Mouse (Mus musculus): Measurements from ENCODE around the gene Traf4. TPM values are rescaled to one million over a fixed set of nuclear protein-coding genes. Genes with fewer than 3 reads are reported as not detected.

The Traf4 gene
- polyA plus RNA-seq, 1 experiment, result 99.8 TPM

DNA sequence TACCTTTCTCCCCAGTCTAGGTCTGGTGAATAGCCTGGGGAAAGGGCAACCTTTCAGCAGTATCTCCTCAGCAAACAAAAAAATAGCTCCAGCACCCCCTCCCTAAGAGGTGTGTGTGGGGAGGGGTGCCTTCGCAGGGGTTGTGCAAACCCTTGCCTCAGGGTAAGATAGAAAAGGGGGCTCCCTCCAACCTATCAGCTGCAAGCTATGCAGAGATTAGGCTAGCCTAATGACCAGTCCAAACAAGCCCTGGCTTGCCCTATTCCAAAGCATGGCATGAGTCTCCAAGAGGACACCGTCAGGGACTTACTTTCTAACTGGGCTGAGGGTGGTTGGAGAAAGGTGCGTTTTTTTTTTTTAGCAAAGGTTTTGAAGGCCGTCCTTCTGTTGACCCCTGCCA lies 772 bp upstream of the Traf4 start:
- Histone ChIP-seq H3K79me2 (ENCODE audit: control insufficient read depth, insufficient read depth) (peaks cover 42% of the 10 kb centered on the region), H3K36me3 (ENCODE audit: control insufficient read depth, insufficient read depth) (peaks cover 21% of the 10 kb centered on the region), H3ac (ENCODE audit: control insufficient read depth, insufficient read length, low read depth) (peak overlapping the region; percentile 73), H3K27me3 (ENCODE audit: control insufficient read depth, insufficient read depth, insufficient read length) (no peaks in the 10 kb centered on the region), H3K79me3 (ENCODE audit: low read depth) (peaks cover 38% of the 10 kb centered on the region), H3K4me3 (ENCODE audit: insufficient read depth, poor library complexity, severe bottlenecking) (peak overlapping the region; percentile 94)
- TF ChIP-seq MAX (IDR thresholded peaks at IDR 0.05), result no peak
- TF ChIP-seq USF1 (IDR thresholded peaks at IDR 0.05; ENCODE audit: low read depth), result no peak
- TF ChIP-seq MYOD1 (IDR thresholded peaks at IDR 0.05; ENCODE audit: control insufficient read depth, insufficient read length, low read depth), result no peak
- no peak for TF ChIP-seq CEBPB (IDR thresholded peaks at IDR 0.05; ENCODE audit: low read depth)
- no peak for TF ChIP-seq MYOG (IDR thresholded peaks at IDR 0.05; ENCODE audit: control insufficient read depth, extremely low read depth, insufficient read length)
- no peak for TF ChIP-seq FOSL1 (IDR thresholded peaks at IDR 0.05; ENCODE audit: insufficient read depth, low read length, poor library complexity, severe bottlenecking)
- no peak for TF ChIP-seq CTCF (IDR thresholded peaks at IDR 0.05; ENCODE audit: control insufficient read depth, insufficient read depth, insufficient read length)

DNA sequence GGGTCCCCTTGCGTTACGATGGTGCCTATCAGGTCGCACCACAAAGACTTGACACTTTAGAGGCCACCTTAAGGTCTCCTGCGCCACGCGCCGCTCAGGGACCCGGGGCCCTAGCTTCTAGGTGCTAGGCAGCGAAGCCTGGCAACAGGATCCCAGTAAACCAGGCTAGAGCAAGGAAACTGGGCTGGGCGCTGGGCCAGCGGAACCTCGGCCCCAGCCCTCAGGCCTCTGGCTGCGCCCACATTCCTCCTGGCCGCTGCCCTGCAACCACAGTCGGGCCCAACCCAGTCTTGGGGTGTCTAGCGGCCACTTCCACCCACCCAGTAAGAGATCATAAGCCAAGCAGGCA lies 346 bp upstream of the Traf4 start:
- H3ac ChIP-seq (ENCODE audit: control insufficient read depth, insufficient read length, low read depth), result peak overlapping the region; percentile 73
- TF ChIP-seq FOSL1 (IDR thresholded peaks at IDR 0.05; ENCODE audit: insufficient read depth, low read length, poor library complexity, severe bottlenecking) (no peak), MAX (IDR thresholded peaks at IDR 0.05) (no peak), CEBPB (IDR thresholded peaks at IDR 0.05; ENCODE audit: low read depth) (no peak), MYOG (IDR thresholded peaks at IDR 0.05; ENCODE audit: control insufficient read depth, extremely low read depth, insufficient read length) (no peak), MYOD1 (IDR thresholded peaks at IDR 0.05; ENCODE audit: control insufficient read depth, insufficient read length, low read depth) (no peak), CTCF (IDR thresholded peaks at IDR 0.05; ENCODE audit: control insufficient read depth, insufficient read depth, insufficient read length) (no peak), USF1 (IDR thresholded peaks at IDR 0.05; ENCODE audit: low read depth) (no peak)
- H3K27me3 ChIP-seq (ENCODE audit: control insufficient read depth, insufficient read depth, insufficient read length), result no peaks in the 10 kb centered on the region
- peaks cover 38% of the 10 kb centered on the region for H3K79me3 ChIP-seq (ENCODE audit: low read depth)
- H3K36me3 ChIP-seq (ENCODE audit: control insufficient read depth, insufficient read depth), result peaks cover 25% of the 10 kb centered on the region
- H3K4me3 ChIP-seq (ENCODE audit: insufficient read depth, poor library complexity, severe bottlenecking), result peak overlapping the region; percentile 94
- peaks cover 46% of the 10 kb centered on the region for H3K79me2 ChIP-seq (ENCODE audit: control insufficient read depth, insufficient read depth)

DNA sequence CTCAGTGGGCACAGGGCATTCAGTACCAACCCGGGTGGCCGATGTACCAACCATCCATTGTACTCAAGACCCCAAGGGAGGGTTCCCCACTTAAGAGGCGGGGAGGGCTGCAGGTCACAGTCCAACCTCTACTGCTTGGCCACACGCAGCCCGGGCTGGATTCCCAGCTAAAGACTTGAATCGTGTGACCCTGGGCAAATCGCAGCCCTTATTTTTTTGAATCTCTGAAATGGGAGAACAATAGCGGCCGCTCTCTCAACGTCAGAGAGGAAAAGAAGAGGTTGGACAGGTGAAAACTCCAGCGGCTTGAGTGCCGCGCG lies 825 bp downstream of the Traf4 start:
- no peak for TF ChIP-seq FOSL1 (IDR thresholded peaks at IDR 0.05; ENCODE audit: insufficient read depth, low read length, poor library complexity, severe bottlenecking)
- TF ChIP-seq MAX (IDR thresholded peaks at IDR 0.05), result no peak
- TF ChIP-seq USF1 (IDR thresholded peaks at IDR 0.05; ENCODE audit: low read depth), result no peak
- TF ChIP-seq CEBPB (IDR thresholded peaks at IDR 0.05; ENCODE audit: low read depth), result no peak
- TF ChIP-seq CTCF (IDR thresholded peaks at IDR 0.05; ENCODE audit: control insufficient read depth, insufficient read depth, insufficient read length), result no peak
- TF ChIP-seq MYOD1 (IDR thresholded peaks at IDR 0.05; ENCODE audit: control insufficient read depth, insufficient read length, low read depth), result no peak
- no peak for TF ChIP-seq MYOG (IDR thresholded peaks at IDR 0.05; ENCODE audit: control insufficient read depth, extremely low read depth, insufficient read length)
- Histone ChIP-seq H3K4me3 (ENCODE audit: insufficient read depth, poor library complexity, severe bottlenecking) (peak overlapping the region; percentile 94), H3K79me3 (ENCODE audit: low read depth) (peaks cover 38% of the 10 kb centered on the region), H3K79me2 (ENCODE audit: control insufficient read depth, insufficient read depth) (peaks cover 47% of the 10 kb centered on the region), H3K27me3 (ENCODE audit: control insufficient read depth, insufficient read depth, insufficient read length) (no peaks in the 10 kb centered on the region), H3K36me3 (ENCODE audit: control insufficient read depth, insufficient read depth) (peaks cover 37% of the 10 kb centered on the region), H3ac (ENCODE audit: control insufficient read depth, insufficient read length, low read depth) (peak overlapping the region; percentile 94)

DNA sequence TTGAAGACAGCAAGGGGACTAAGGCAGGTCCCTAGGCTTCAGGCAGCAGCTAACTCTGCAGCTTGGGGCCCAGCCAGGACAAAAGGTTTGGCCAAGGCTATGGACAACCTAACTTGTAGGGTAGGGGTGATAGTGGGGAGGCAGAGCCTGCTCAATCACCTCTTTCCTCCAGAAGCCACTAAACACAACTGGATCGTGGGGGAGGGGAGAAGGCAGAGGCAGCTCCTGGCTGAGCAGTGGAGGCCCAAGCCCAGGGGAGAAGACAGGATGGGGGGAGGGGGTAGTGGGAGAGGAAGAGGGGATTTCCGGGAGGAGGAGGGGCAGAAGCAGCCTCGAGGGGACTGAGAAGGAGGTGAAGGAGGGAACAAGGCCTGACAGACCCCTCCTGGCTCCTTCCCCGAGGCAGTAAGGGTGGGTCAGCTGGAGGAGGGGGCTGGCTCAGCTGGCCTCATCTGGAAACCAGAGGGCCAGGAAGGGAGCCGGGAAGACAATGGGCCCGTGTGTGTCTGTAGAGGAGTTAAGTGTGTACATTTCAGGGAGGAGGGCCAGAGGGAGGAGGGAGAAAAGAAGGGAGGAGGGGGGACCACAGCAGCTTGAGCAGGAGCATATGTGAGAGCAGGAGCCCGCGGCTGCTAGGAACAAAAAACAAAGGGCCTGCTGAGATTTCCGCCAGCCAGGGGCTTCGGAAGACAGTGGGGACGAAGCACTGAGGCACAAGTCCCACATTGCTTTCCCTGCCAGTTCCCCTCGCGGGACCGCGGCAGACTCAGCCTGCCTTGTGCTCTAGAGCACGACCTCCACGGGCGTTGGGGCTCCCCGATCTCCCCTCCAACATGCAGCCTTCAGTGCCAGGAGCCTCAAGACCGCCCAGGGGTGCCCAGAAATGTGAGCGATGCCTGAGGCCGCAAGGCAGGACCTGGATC lies 1.4 kb downstream of the Traf4 start:
- Histone ChIP-seq H3K79me3 (ENCODE audit: low read depth) (peaks cover 38% of the 10 kb centered on the region), H3K36me3 (ENCODE audit: control insufficient read depth, insufficient read depth) (peaks cover 42% of the 10 kb centered on the region), H3K27me3 (ENCODE audit: control insufficient read depth, insufficient read depth, insufficient read length) (no peaks in the 10 kb centered on the region), H3ac (ENCODE audit: control insufficient read depth, insufficient read length, low read depth) (peak overlapping the region; percentile 94), H3K79me2 (ENCODE audit: control insufficient read depth, insufficient read depth) (peaks cover 48% of the 10 kb centered on the region), H3K4me3 (ENCODE audit: insufficient read depth, poor library complexity, severe bottlenecking) (peak overlapping the region; percentile 94)
- TF ChIP-seq CEBPB (IDR thresholded peaks at IDR 0.05; ENCODE audit: low read depth), result no peak
- no peak for TF ChIP-seq MYOD1 (IDR thresholded peaks at IDR 0.05; ENCODE audit: control insufficient read depth, insufficient read length, low read depth)
- no peak for TF ChIP-seq MYOG (IDR thresholded peaks at IDR 0.05; ENCODE audit: control insufficient read depth, extremely low read depth, insufficient read length)
- TF ChIP-seq FOSL1 (IDR thresholded peaks at IDR 0.05; ENCODE audit: insufficient read depth, low read length, poor library complexity, severe bottlenecking), result no peak
- TF ChIP-seq USF1 (IDR thresholded peaks at IDR 0.05; ENCODE audit: low read depth), result no peak
- no peak for TF ChIP-seq CTCF (IDR thresholded peaks at IDR 0.05; ENCODE audit: control insufficient read depth, insufficient read depth, insufficient read length)
- TF ChIP-seq MAX (IDR thresholded peaks at IDR 0.05), result no peak

DNA sequence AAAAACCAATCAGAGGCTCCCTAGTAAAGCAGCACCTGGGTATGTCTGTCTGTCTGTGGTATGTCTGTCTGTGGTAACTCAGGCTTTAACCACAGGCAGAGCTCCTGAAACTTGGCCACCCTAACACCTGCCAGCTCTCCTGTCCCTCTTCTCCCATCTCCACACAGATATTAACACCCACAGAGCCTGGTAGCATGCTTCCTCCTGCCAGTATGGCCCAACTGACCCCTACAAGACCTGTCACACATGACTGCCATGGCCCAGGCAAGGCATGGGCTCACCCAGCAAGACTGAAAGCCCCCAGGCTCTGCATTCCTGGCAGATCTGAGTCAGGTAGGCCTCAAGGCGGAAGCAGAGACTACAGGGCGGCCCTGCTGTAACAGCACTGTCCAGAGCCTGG lies 2.3 kb downstream of the Traf4 start:
- peaks cover 44% of the 10 kb centered on the region for H3K79me3 ChIP-seq (ENCODE audit: low read depth)
- peaks cover 51% of the 10 kb centered on the region for H3K36me3 ChIP-seq (ENCODE audit: control insufficient read depth, insufficient read depth)
- H3ac ChIP-seq (ENCODE audit: control insufficient read depth, insufficient read length, low read depth), result peak overlapping the region; percentile 9
- no peaks in the 10 kb centered on the region for H3K27me3 ChIP-seq (ENCODE audit: control insufficient read depth, insufficient read depth, insufficient read length)
- TF ChIP-seq MAX (IDR thresholded peaks at IDR 0.05) (no peak), MYOD1 (IDR thresholded peaks at IDR 0.05; ENCODE audit: control insufficient read depth, insufficient read length, low read depth) (peak; percentile 55), FOSL1 (IDR thresholded peaks at IDR 0.05; ENCODE audit: insufficient read depth, low read length, poor library complexity, severe bottlenecking) (no peak), CEBPB (IDR thresholded peaks at IDR 0.05; ENCODE audit: low read depth) (no peak)
- peaks cover 57% of the 10 kb centered on the region for H3K79me2 ChIP-seq (ENCODE audit: control insufficient read depth, insufficient read depth)
- H3K4me3 ChIP-seq (ENCODE audit: insufficient read depth, poor library complexity, severe bottlenecking), result peak overlapping the region; percentile 94
